Mouse (Mus musculus): ENCODE results near the gene Olfr1199. TPM values are rescaled to one million over a fixed set of nuclear protein-coding genes. Genes with fewer than 3 reads are reported as not detected.

Gene Olfr1199
- not detected in 2 replicates for polyA plus RNA-seq (2015; fragmentation: Nextera tagmentation; extraction: Ambion mirVana)

- Histone ChIP-seq H3K9me3 (no peaks in the 10 kb centered on the region), H3K27me3 (replicated peaks) (no peaks in the 10 kb centered on the region), H3K27ac (no peak within 1 kb of the TSS), H3K9ac (no peak within 1 kb of the TSS), H3K4me3 (replicated peaks) (no peak within 1 kb of the TSS), H3K4me2 (replicated peaks) (no peak within 1 kb of the TSS), H3K4me1 (replicated peaks) (no peaks in the 10 kb centered on the region), H3K36me3 (no peaks in the 10 kb centered on the region)
- ATAC-seq: no peak
- WGBS: 93% methylated on average over 2 of the region's 2 CpGs
Measured at GRCm38 (mm10) chr2:88760369-88760768, at the start of gene Olfr1199. Gene Olfr1199 (minus strand): TSS chr2:88760469.

GRCm38 (mm10) chr2:88792736-88793135 lies 32.5 kb upstream of the Olfr1199 start, which contains the start of gene Olfr1201:
Gene Olfr1201 (plus strand): TSS chr2:88793036.
- H3K4me1 ChIP-seq (replicated peaks): no peaks in the 10 kb centered on the region
- no peaks in the 10 kb centered on the region for H3K27me3 ChIP-seq (replicated peaks)
- H3K4me2 ChIP-seq (replicated peaks): no peak within 1 kb of the TSS
- WGBS: 80% methylated on average over 6 of the region's 6 CpGs
- no peaks in the 10 kb centered on the region for H3K9me3 ChIP-seq
- no peak within 1 kb of the TSS for H3K4me3 ChIP-seq (replicated peaks)
- H3K36me3 ChIP-seq: no peaks in the 10 kb centered on the region
- ATAC-seq: no peak
- no peak within 1 kb of the TSS for H3K27ac ChIP-seq
- H3K9ac ChIP-seq: no peak within 1 kb of the TSS

- Histone ChIP-seq H3K4me1 (replicated peaks) (no peaks in the 10 kb centered on the region), H3K4me3 (replicated peaks) (no peak within 1 kb of the TSS), H3K4me2 (replicated peaks) (no peak within 1 kb of the TSS), H3K9me3 (no peaks in the 10 kb centered on the region), H3K36me3 (no peaks in the 10 kb centered on the region), H3K27me3 (replicated peaks) (no peaks in the 10 kb centered on the region), H3K27ac (no peak within 1 kb of the TSS), H3K9ac (no peak within 1 kb of the TSS)
- no peak for ATAC-seq
- WGBS: 75% methylated on average over 2 of the region's 2 CpGs
Measured at GRCm38 (mm10) chr2:88770388-88770787, 10.1 kb upstream of the Olfr1199 start, which contains the start of gene Olfr1200. Gene Olfr1200 (minus strand): TSS chr2:88770488.

- Histone ChIP-seq H3K36me3 (no peaks in the 10 kb centered on the region), H3K9ac (no peak within 1 kb of the TSS), H3K4me2 (replicated peaks) (no peak within 1 kb of the TSS), H3K4me1 (replicated peaks) (no peaks in the 10 kb centered on the region), H3K9me3 (no peaks in the 10 kb centered on the region), H3K27me3 (replicated peaks) (no peaks in the 10 kb centered on the region), H3K4me3 (replicated peaks) (no peak within 1 kb of the TSS), H3K27ac (no peak within 1 kb of the TSS)
- WGBS: 92% methylated on average over 2 of the region's 2 CpGs
- ATAC-seq: no peak
Measured at GRCm38 (mm10) chr2:88751270-88751669, 9.0 kb downstream of the Olfr1199 start, which contains the start of gene Olfr1198. Gene Olfr1198 (minus strand): TSS chr2:88751370.

- Histone ChIP-seq H3K27me3 (replicated peaks) (no peaks in the 10 kb centered on the region), H3K27ac (no peak overlapping the region), H3K9ac (no peak overlapping the region), H3K4me3 (replicated peaks) (no peak overlapping the region), H3K4me1 (replicated peaks) (no peaks in the 10 kb centered on the region), H3K36me3 (no peaks in the 10 kb centered on the region), H3K9me3 (no peaks in the 10 kb centered on the region), H3K4me2 (replicated peaks) (no peak overlapping the region)
- no peak for ATAC-seq
- 74% methylated on average over 3 of the region's 3 CpGs for WGBS
Measured at GRCm38 (mm10) chr2:88743379-88743778, 16.9 kb downstream of the Olfr1199 start.

- H3K27ac ChIP-seq: no peak within 1 kb of the TSS
- H3K36me3 ChIP-seq: no peaks in the 10 kb centered on the region
- no peak within 1 kb of the TSS for H3K9ac ChIP-seq
- WGBS: 92% methylated on average over 1 of the region's 1 CpGs
- no peak for ATAC-seq
- H3K4me2 ChIP-seq (replicated peaks): no peak within 1 kb of the TSS
- no peaks in the 10 kb centered on the region for H3K27me3 ChIP-seq (replicated peaks)
- H3K4me1 ChIP-seq (replicated peaks): no peaks in the 10 kb centered on the region
- no peak within 1 kb of the TSS for H3K4me3 ChIP-seq (replicated peaks)
- no peaks in the 10 kb centered on the region for H3K9me3 ChIP-seq
Measured at GRCm38 (mm10) chr2:88732266-88732665, 28.0 kb downstream of the Olfr1199 start, which contains the start of gene Olfr1197. Gene Olfr1197 (minus strand): TSS chr2:88732366.

GRCm38 (mm10) chr2:88704497-88704896 lies 55.8 kb downstream of the Olfr1199 start, which contains the start of gene Olfr1196:
Gene Olfr1196 (minus strand): TSS chr2:88704597.
- Histone ChIP-seq H3K27me3 (replicated peaks) (no peaks in the 10 kb centered on the region), H3K36me3 (no peaks in the 10 kb centered on the region), H3K4me2 (replicated peaks) (no peak within 1 kb of the TSS), H3K9me3 (no peaks in the 10 kb centered on the region), H3K4me1 (replicated peaks) (no peaks in the 10 kb centered on the region), H3K27ac (no peak within 1 kb of the TSS), H3K4me3 (replicated peaks) (no peak within 1 kb of the TSS), H3K9ac (no peak within 1 kb of the TSS)
- no peak for ATAC-seq
- 90% methylated on average over 2 of the region's 2 CpGs for WGBS

Other genes with a start within 250 kb of the Olfr1199 start
- gene Olfr1186, start 241.9 kb downstream of the Olfr1199 start, polyA plus RNA-seq (2015; fragmentation: Nextera tagmentation; extraction: Ambion mirVana): not detected in 2 replicates
- not detected in 2 replicates for gene Olfr1188, start 203.5 kb downstream of the Olfr1199 start, polyA plus RNA-seq (2015; fragmentation: Nextera tagmentation; extraction: Ambion mirVana)
- gene Olfr1189, start 174.0 kb downstream of the Olfr1199 start, polyA plus RNA-seq (2015; fragmentation: Nextera tagmentation; extraction: Ambion mirVana): not detected in 2 replicates
- not detected in 2 replicates for gene Olfr1191-ps1, start 119.9 kb downstream of the Olfr1199 start, polyA plus RNA-seq (2015; fragmentation: Nextera tagmentation; extraction: Ambion mirVana)
- gene Olfr1192-ps1, start 112.0 kb downstream of the Olfr1199 start, polyA plus RNA-seq (2015; fragmentation: Nextera tagmentation; extraction: Ambion mirVana): not detected in 2 replicates
- gene Olfr1193, start 84.8 kb downstream of the Olfr1199 start, polyA plus RNA-seq (2015; fragmentation: Nextera tagmentation; extraction: Ambion mirVana): not detected in 2 replicates
- gene Olfr1195, start 71.3 kb downstream of the Olfr1199 start, polyA plus RNA-seq (2015; fragmentation: Nextera tagmentation; extraction: Ambion mirVana): not detected in 2 replicates
- gene Olfr1196, start 55.9 kb downstream of the Olfr1199 start, polyA plus RNA-seq (2015; fragmentation: Nextera tagmentation; extraction: Ambion mirVana): not detected in 2 replicates
- not detected in 2 replicates for gene Olfr1197, start 28.1 kb downstream of the Olfr1199 start, polyA plus RNA-seq (2015; fragmentation: Nextera tagmentation; extraction: Ambion mirVana)
- not detected in 2 replicates for gene Olfr1198, start 9.1 kb downstream of the Olfr1199 start, polyA plus RNA-seq (2015; fragmentation: Nextera tagmentation; extraction: Ambion mirVana)
- not detected in 2 replicates for gene Olfr1200, start 10.0 kb upstream of the Olfr1199 start, polyA plus RNA-seq (2015; fragmentation: Nextera tagmentation; extraction: Ambion mirVana)
- not detected in 2 replicates for gene Olfr1201, start 32.6 kb upstream of the Olfr1199 start, polyA plus RNA-seq (2015; fragmentation: Nextera tagmentation; extraction: Ambion mirVana)
- gene Olfr1202, start 54.0 kb upstream of the Olfr1199 start, polyA plus RNA-seq (2015; fragmentation: Nextera tagmentation; extraction: Ambion mirVana): not detected in 2 replicates
- not detected in 2 replicates for gene Olfr1205, start 69.3 kb upstream of the Olfr1199 start, polyA plus RNA-seq (2015; fragmentation: Nextera tagmentation; extraction: Ambion mirVana)
- gene Olfr1204, start 88.8 kb upstream of the Olfr1199 start, polyA plus RNA-seq (2015; fragmentation: Nextera tagmentation; extraction: Ambion mirVana): not detected in 2 replicates
- not detected in 2 replicates for gene Olfr1206, start 102.8 kb upstream of the Olfr1199 start, polyA plus RNA-seq (2015; fragmentation: Nextera tagmentation; extraction: Ambion mirVana)
- not detected in 2 replicates for gene Olfr1208, start 141.8 kb upstream of the Olfr1199 start, polyA plus RNA-seq (2015; fragmentation: Nextera tagmentation; extraction: Ambion mirVana)
- not detected in 2 replicates for gene Olfr1209, start 154.7 kb upstream of the Olfr1199 start, polyA plus RNA-seq (2015; fragmentation: Nextera tagmentation; extraction: Ambion mirVana)
- not detected in 2 replicates for gene Olfr1211, start 177.6 kb upstream of the Olfr1199 start, polyA plus RNA-seq (2015; fragmentation: Nextera tagmentation; extraction: Ambion mirVana)
- not detected in 2 replicates for gene Olfr1212, start 193.5 kb upstream of the Olfr1199 start, polyA plus RNA-seq (2015; fragmentation: Nextera tagmentation; extraction: Ambion mirVana)
- not detected in 2 replicates for gene Gm13762, start 219.8 kb upstream of the Olfr1199 start, polyA plus RNA-seq (2015; fragmentation: Nextera tagmentation; extraction: Ambion mirVana)
- gene Olfr1214, start 232.2 kb upstream of the Olfr1199 start, polyA plus RNA-seq (2015; fragmentation: Nextera tagmentation; extraction: Ambion mirVana): not detected in 2 replicates
- gene Olfr1215, start 246.5 kb upstream of the Olfr1199 start, polyA plus RNA-seq (2015; fragmentation: Nextera tagmentation; extraction: Ambion mirVana): not detected in 2 replicates